Mouse (Mus musculus) CD4-positive, CD25-positive, alpha-beta regulatory T cell, adult 4 months (primary cell): Measurements from ENCODE around the gene Blcap. TPM values are rescaled to one million over a fixed set of nuclear protein-coding genes. Genes with fewer than 3 reads are reported as not detected.
A peak's percentile ranks its signal among the peaks of the same experiment; 100 is the strongest.
"Not testable (repeated sequence)": the region's sequence is repeated elsewhere in the genome, so short reads cannot be mapped to it uniquely, and the experiment has no call there.

Source experiments
- ATAC-seq: one replicate; pipeline ENCODE4 v1.8.0; 2017
- polyA plus RNA-seq, 2 experiments: library from polyadenylated mRNA; unstranded; fragments of 100-300 nt; shearing (Covaris generic); gene quantifications; one replicate each; pipeline ENCODE4 v1.2.1; 2017

The Blcap gene
- 10 to 100 TPM; 21.8 to 22.7 TPM for polyA plus RNA-seq

- ATAC-seq: no peak
Observed at GRCm38 (mm10) chr2:157571224-157571832, at the start of gene Blcap. Gene Blcap, minus strand, starts transcription at chr2:157571274.

GRCm38 (mm10) chr2:157618393-157618792 is 47.3 kb upstream of the Blcap start:
- no peak for ATAC-seq

DNA sequence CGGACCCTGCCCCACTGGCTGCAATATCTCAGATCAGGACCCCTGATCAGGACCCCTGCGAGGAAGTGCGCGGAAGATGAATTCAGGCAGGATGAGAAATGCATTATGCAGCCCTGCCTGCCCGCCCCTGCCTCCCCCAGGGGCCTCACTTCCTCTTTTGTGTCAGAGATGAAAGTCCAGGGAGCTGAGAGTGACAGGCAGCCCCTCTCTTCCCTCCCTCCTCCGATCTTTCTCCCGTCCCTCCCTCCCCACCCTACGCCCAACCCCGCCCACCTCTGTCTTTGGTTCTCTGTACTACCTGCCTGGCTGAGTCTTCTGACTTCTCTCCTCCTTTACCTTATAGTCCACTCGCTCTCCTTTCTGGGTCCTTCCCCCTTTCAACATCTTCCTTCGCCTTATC is 42.9 kb upstream of the Blcap start:
- ATAC-seq: no peak

DNA sequence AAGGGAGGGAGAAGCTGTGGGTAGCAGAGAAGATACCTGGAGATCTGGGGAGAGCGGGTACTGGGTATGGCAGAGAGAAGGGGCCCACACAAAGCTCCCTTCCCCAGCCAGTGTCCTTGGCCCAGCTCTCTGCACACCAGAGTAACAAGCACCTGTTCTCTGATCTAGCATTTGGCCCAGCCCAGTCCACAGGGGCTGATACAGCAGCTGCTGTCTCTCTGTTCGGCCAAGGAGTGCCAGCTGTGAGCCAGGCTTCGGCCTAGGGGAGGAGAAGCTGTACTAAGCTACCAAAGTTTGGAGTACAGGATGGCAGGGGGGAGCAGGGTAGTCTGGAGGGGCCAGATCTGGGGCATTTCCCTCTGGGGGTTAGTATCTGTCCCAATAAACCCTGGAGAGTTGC is 40.7 kb upstream of the Blcap start:
- ATAC-seq: no peak

DNA sequence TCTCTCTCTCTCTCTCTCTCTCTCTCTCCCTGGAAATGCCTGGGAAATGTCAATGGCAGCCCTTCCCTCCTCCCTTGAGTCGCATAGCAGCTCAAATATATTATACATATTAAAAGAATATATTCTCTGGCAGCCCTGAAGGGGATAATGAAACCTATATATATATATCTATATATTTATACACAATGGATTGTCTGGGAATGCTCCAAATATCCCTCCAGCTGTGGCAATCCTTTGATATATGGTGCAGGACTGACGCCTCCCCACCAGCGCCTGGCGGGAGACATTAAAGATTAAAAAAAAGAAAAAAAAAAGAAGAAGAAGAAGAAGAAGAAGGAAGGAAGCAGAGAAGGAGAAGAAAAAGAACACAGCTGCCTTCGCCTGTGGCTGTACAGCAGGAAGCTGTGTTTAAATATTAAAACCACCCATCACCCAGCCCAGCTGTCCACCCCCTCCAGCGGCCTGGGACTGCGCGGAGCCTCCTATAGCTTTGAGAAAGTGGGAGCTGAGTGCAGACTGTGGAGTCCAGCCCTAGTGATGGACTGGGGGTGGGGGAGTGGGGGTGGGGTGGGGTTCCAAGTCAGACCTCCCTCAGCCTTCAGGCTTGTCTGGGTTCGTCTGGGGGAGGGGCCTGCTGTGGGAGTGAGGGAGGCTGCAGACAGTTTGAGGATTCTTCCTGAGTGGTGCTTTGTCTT is 36.6 kb upstream of the Blcap start:
- ATAC-seq: no peak

- peak; percentile 43 for ATAC-seq
Observed at GRCm38 (mm10) chr2:157605025-157605675, 34.1 kb upstream of the Blcap start.

DNA sequence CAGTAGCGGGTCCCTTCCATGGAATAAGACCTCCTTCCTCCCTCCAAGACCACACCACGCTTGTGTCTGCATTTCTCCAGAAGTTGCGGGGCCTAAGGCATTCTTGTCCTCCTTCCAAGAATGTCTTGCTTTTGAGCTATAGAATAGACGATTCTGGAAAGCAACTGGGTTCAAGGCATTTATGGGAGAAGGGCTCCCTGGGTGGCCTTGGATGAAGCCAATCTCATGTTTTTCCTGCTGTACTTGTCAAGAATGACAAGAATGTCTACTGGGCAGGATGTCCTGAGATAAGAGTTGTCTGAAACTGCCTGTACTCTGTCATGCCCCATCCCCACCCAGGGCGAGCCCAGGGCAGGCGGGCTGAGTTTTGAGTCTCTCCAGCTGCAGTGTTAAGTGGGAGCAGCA is 30.4 kb upstream of the Blcap start:
- ATAC-seq: no peak

GRCm38 (mm10) chr2:157596876-157597566 is 25.9 kb upstream of the Blcap start:
- ATAC-seq: peak; percentile 47

DNA sequence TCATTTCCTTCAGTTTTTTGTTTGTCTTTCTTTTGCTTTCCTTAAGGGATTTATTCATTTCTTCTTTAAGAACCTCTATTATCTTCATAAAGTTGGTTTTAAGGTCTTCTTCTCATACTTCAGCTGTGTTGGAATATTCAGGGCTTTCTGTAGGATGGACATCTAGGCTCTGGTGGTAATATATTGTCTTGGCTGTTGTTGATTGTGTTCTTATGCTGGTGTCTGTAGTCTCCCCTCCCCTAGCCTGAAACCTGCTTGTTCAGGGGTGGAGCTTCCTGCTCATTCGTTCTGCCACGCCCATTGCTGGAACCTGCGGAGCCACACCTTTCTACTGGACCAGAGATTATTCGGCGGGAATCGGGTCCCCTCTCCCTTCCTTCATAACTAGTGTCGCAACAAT is 14.3 kb upstream of the Blcap start:
- ATAC-seq: not testable (repeated sequence)

GRCm38 (mm10) chr2:157572786-157573185 is 1.7 kb upstream of the Blcap start:
- no peak for ATAC-seq

DNA sequence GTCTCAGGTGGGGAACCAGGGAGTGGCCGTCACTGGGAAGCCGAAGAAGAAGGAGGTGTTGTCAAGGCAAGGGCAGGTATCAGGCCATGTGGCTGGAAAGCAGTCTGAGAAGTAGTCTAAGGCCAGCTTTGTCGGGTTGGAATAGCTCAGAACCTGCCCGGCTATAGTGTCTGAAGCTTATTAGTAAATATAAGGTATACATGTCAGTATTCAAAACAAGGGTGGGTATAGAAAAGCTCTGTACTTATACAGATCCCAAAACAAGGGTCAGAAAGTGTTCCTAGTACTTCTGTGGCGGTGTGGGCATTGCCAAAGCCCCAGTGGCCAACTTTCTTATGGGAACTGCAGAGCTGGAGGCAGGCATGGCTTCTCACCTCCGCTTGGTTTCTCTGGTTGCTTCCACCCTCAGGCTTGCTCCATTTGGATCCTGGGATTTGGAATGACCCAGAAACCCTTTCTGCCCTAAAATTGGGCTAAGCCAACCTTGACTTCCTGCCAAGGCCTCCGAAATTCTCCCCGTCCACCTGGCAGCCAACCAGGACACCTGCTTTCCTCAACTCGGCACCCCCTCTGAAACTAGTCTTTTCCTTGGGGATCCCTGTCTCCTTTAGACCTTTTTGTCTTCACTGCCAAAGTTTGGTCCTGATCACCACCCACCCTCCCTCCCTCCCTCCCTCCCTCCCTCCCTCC is 1.1 kb downstream of the Blcap start:
- ATAC-seq: no peak

DNA sequence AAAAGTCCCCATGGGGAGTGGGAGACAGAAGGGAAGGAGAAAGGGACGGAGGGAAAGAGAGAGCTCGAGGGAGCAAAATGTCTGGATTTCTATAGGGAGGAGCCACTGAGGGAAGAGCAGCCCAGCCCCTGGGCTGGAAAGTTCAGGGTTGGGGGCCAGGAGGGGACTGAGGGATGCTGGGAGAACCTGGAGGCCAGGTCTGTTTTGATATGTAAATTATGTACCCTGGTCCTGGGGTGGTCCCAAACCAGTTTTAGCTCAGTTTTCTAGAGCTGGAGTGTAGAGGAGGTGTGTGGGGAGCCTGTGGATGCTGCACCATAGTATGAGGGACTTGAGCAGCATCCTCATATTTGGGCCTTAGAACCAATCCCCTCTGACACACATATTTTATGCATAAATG is 2.2 kb downstream of the Blcap start:
- no peak for ATAC-seq

DNA sequence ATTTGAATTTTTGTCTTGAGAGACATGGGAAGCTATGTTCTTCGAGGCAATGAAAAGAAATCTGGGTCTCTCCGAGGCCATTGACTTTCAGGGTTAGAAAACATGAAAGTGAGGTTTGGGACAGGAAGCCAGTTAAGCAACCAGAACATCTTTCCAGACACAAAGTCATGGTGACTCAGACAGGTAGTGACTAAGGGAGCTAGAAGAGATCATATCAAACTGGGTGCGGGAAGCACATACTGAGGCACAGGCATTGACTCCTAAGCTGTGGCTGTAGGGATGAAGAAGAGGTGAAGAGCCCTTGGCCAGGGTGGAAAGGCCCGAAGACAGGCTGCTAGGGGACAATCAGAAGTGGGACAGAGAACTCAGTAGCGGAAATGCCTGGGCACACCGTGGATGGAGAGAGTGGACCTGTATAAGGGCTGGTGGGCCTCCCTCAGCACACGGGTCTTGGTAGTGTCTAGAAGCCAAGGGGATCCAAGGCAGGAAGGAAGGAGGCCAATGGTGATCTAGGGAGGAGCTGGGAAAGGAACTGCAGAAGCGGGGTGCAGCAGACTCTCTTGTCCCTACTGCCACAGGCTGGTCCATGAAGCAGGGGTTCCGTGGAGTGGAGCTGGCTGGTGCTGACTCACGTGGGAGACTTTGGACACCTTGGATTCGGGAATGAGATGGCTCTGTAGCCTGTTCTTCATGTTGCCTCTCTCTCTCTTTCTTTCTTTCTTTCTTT is 3.7 kb downstream of the Blcap start:
- ATAC-seq: peak; percentile 39

GRCm38 (mm10) chr2:157566260-157566952 is 4.7 kb downstream of the Blcap start:
- peak; percentile 84 for ATAC-seq

- ATAC-seq: no peak
Observed at GRCm38 (mm10) chr2:157565898-157566259, 5.2 kb downstream of the Blcap start.

DNA sequence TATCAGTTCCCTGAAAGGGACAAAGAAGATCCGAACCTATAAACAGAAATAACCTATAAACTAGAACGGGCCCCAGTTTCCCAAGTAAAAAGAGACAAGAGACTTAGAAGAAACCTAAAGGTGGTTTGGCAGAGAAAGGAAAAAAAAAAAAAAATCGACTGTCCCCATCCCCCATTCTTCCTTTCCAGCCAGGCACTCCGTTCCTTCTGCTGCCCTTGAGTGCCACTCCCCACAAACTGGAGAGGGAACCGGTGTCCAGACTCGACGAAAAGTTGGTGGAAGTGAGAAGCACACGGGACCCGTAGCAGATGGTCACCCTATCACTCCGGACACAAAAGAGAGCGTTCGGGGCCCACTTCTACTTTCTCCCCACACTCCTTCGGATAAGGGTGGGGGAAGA is 5.6 kb downstream of the Blcap start:
- ATAC-seq: no peak

- ATAC-seq: no peak
Observed at GRCm38 (mm10) chr2:157564723-157565122, 6.4 kb downstream of the Blcap start.

GRCm38 (mm10) chr2:157563031-157563430 is 8.0 kb downstream of the Blcap start:
- ATAC-seq: no peak

- ATAC-seq: no peak
Observed at GRCm38 (mm10) chr2:157561165-157561836, 9.8 kb downstream of the Blcap start.

GRCm38 (mm10) chr2:157560302-157560701 is 10.8 kb downstream of the Blcap start:
- no peak for ATAC-seq

- no peak for ATAC-seq
Observed at GRCm38 (mm10) chr2:157559858-157560257, 11.2 kb downstream of the Blcap start, which contains the start of gene Nnat. Gene Nnat, plus strand, starts transcription at chr2:157560078.
